Comparison of ENCODE assay signal across 23 mouse cellular contexts in genomic region chr16:43604399-43605013, GRCm38 (mm10). TPM values are rescaled to one million over a fixed set of nuclear protein-coding genes. Genes with fewer than 3 reads are reported as not detected.
DNase-seq lines count a peak whose midpoint lies in the region; ATAC-seq lines count a peak whose summit lies in the region.
"Had no signal": no experiment of that assay in that cellular context is flagged by ENCODE, and none has a peak within 500 bp of the region (broad histone marks: within the 10 kb centered on the region; RNA-seq: fewer than 3 reads in every experiment).

No protein-coding gene starts in this region.

- H3K9me3 ChIP-seq in heart, embryonic 10.5 days, result no peaks in the 10 kb centered on the region
- 0 out of 2 replicates have a peak, but pooled peaks cover 6% of the 10 kb centered on the region for H3K9me3 ChIP-seq in forebrain, embryonic 16.5 days (ENCODE audit: control insufficient read depth, low read length)
- no peaks in the 10 kb centered on the region for H3K9me3 ChIP-seq in midbrain, embryonic 11.5 days (ENCODE audit: control insufficient read depth, low read length)
- 0 out of 2 replicates have a peak, but pooled peaks cover 3% of the 10 kb centered on the region for H3K9me3 ChIP-seq in neural tube, embryonic 13.5 days

- no peak overlapping the region for H3K4me3 ChIP-seq in heart, embryonic 10.5 days
- H3K4me3 ChIP-seq in forebrain, embryonic 16.5 days (replicated peaks; ENCODE audit: low read length), result no peak overlapping the region
- H3K4me3 ChIP-seq in midbrain, embryonic 11.5 days (ENCODE audit: low read depth, low read length), result no peak overlapping the region
- no peak overlapping the region for H3K4me3 ChIP-seq in neural tube, embryonic 13.5 days

- no peak for DNase-seq in heart, embryonic 10.5 days (ENCODE audit: low spot score)
- DNase-seq in heart, postnatal 14 days, result no peak
- no peak for DNase-seq in midbrain, embryonic 11.5 days (ENCODE audit: low spot score, missing footprints)
- no peak for DNase-seq in urinary bladder, postnatal 25 days (ENCODE audit: low spot score)
- DNase-seq in right cerebral cortex, adult 18-20 months, result no peak
- DNase-seq: cerebellum, postnatal 10 days; gastrocnemius, postnatal 14 days; heart, postnatal 36 days; kidney, postnatal 25 days; layer of hippocampus, adult 9-11 months; lung, postnatal 14 days; thymus, adult 18-20 months had no signal

- H3K27ac ChIP-seq in heart, embryonic 10.5 days, result 0 out of 2 replicates have a peak overlapping the region, but pooled peaks have one; percentile 29
- H3K27ac ChIP-seq in forebrain, embryonic 16.5 days (ENCODE audit: low read length), result peak overlapping the region; percentile 54
- peak overlapping the region; percentile 61 for H3K27ac ChIP-seq in midbrain, embryonic 11.5 days (ENCODE audit: low read depth, low read length)
- peak overlapping the region; percentile 72 for H3K27ac ChIP-seq in neural tube, embryonic 13.5 days (replicated peaks)

- no peaks in the 10 kb centered on the region for H3K27me3 ChIP-seq in heart, embryonic 10.5 days (ENCODE audit: insufficient read depth, poor library complexity, severe bottlenecking)
- H3K27me3 ChIP-seq in forebrain, embryonic 16.5 days (replicated peaks; ENCODE audit: control insufficient read depth, insufficient read depth, low read length), result no peaks in the 10 kb centered on the region
- H3K27me3 ChIP-seq in midbrain, embryonic 11.5 days (ENCODE audit: control insufficient read depth, insufficient read depth, low read length), result no peaks in the 10 kb centered on the region
- no peaks in the 10 kb centered on the region for H3K27me3 ChIP-seq in neural tube, embryonic 13.5 days
- H3K27me3 ChIP-seq: CH12.LX had no signal

- no peak overlapping the region for H3K9ac ChIP-seq in forebrain, embryonic 16.5 days (replicated peaks; ENCODE audit: low read depth, low read length)
- H3K9ac ChIP-seq in midbrain, embryonic 11.5 days (ENCODE audit: low read length), result no peak overlapping the region
- no peak overlapping the region for H3K9ac ChIP-seq in neural tube, embryonic 13.5 days

- H3K4me1 ChIP-seq in heart, embryonic 10.5 days, result peaks cover 20% of the 10 kb centered on the region
- peaks cover 14% of the 10 kb centered on the region for H3K4me1 ChIP-seq in forebrain, embryonic 16.5 days (replicated peaks; ENCODE audit: control insufficient read depth, insufficient read depth, low read length)
- peaks cover 13% of the 10 kb centered on the region for H3K4me1 ChIP-seq in midbrain, embryonic 11.5 days (ENCODE audit: control insufficient read depth, insufficient read depth, low read length)
- peaks cover 26% of the 10 kb centered on the region for H3K4me1 ChIP-seq in neural tube, embryonic 13.5 days (replicated peaks)

- H3K4me2 ChIP-seq in forebrain, embryonic 16.5 days (ENCODE audit: low read length), result no peak overlapping the region
- 0 out of 2 replicates have a peak overlapping the region, but pooled peaks have one; percentile 13 for H3K4me2 ChIP-seq in midbrain, embryonic 11.5 days
- H3K4me2 ChIP-seq in neural tube, embryonic 13.5 days, result 0 out of 2 replicates have a peak overlapping the region, but pooled peaks have one; percentile 25
- H3K4me2 ChIP-seq: heart, embryonic 11.5 days had no signal

- peaks cover 15% of the 10 kb centered on the region for H3K36me3 ChIP-seq in heart, embryonic 10.5 days
- H3K36me3 ChIP-seq in forebrain, embryonic 16.5 days (ENCODE audit: control insufficient read depth, insufficient read depth), result peaks cover 15% of the 10 kb centered on the region
- peaks cover under 1% of the 10 kb centered on the region; the same call in 1 of the 2 replicates for H3K36me3 ChIP-seq in midbrain, embryonic 11.5 days (ENCODE audit: control insufficient read depth, insufficient read depth, low read length)
- H3K36me3 ChIP-seq in neural tube, embryonic 13.5 days, result peaks cover 39% of the 10 kb centered on the region

- WGBS in heart, embryonic 10.5 days, result 65% methylated on average over 4 of the region's 4 CpGs
- WGBS in forebrain, embryonic 16.5 days, result 7% methylated on average over 4 of the region's 4 CpGs
- 28% methylated on average over 4 of the region's 4 CpGs for WGBS in midbrain, embryonic 11.5 days
- WGBS in neural tube, embryonic 13.5 days, result 12% methylated on average over 4 of the region's 4 CpGs

- ATAC-seq in forebrain, embryonic 16.5 days, result peak; percentile 48
- ATAC-seq in midbrain, embryonic 11.5 days (ENCODE audit: low FRiP score), result 0 out of 2 replicates have a peak, but pooled peaks have one; percentile 16
- peak; percentile 42; the same call in 1 of the 2 replicates for ATAC-seq in neural tube, embryonic 13.5 days (ENCODE audit: low read depth)
- no peak for ATAC-seq in cerebellum, adult (ENCODE audit: insufficient number of reproducible peaks, low FRiP score, low TSS enrichment)
- ATAC-seq: intestine, embryonic 16.5 days had no signal

- intact Hi-C loops in heart, postnatal 14 days (cut with DNase I), result no loop called here

RNA-seq across cellular contexts. Expression of gene Tigit, which starts 59.4 kb away (rescaled TPM):
- polyA plus RNA-seq in heart, embryonic 10.5 days (2016; fragmentation: Nextera tagmentation; extraction: Ambion mirVana), result not detected in 2 replicates
- total RNA-seq in heart, postnatal 14 days (2021), result not detected
- polyA plus RNA-seq in forebrain, embryonic 16.5 days (2015; fragmentation: Nextera tagmentation; extraction: Ambion mirVana), result not detected in 2 replicates
- not detected in 2 replicates for polyA plus RNA-seq in midbrain, embryonic 11.5 days (2014; fragmentation: Nextera tagmentation; extraction: Ambion mirVana)
- polyA plus RNA-seq in neural tube, embryonic 13.5 days (2015; fragmentation: Nextera tagmentation; extraction: Ambion mirVana), result not detected in 2 replicates
- total RNA-seq: gastrocnemius, postnatal 14 days; heart, postnatal 36 days; left cerebral cortex, postnatal 14 days; megakaryocyte-erythroid progenitor cell, adult 5-6 weeks had no signal
- polyA plus RNA-seq: frontal cortex, adult 2 months; heart, embryonic 11.5 days; intestine, embryonic 16.5 days; limb, embryonic 14.5 days; liver, embryonic 16.5 days had no signal
